Mouse (Mus musculus) stomach, embryonic 15.5 days (tissue): ENCODE measurements around the gene 9130023H24Rik. TPM values are rescaled to one million over a fixed set of nuclear protein-coding genes. Genes with fewer than 3 reads are reported as not detected.

Experiments
- ATAC-seq: fragments of 200-750 bp; cut with Nextera tagmentation; 2 replicates; pipeline ENCODE4 v1.8.0; 2017; ENCODE audit warnings: low read depth, moderate number of reproducible peaks, moderate TSS enrichment; ENCODE audit not compliant: insufficient read depth, low FRiP score
- H3K27ac ChIP-seq: fragments of 300-500 bp; sonication (generic); 2 replicates; pipeline ENCODE4 v1.5.1; 2015; ENCODE audit warnings: mild to moderate bottlenecking, inconsistent platforms
- H3K27me3 ChIP-seq: fragments of 300-500 bp; sonication (generic); replicated peaks from 2 replicates; pipeline ENCODE4 v1.6.1; 2015; ENCODE audit warnings: inconsistent platforms
- H3K36me3 ChIP-seq: fragments of 300-500 bp; sonication (generic); 2 replicates; pipeline ENCODE4 v1.6.1; 2015; ENCODE audit warnings: inconsistent platforms
- H3K4me1 ChIP-seq: fragments of 300-500 bp; sonication (generic); 2 replicates; pipeline ENCODE4 v1.6.1; 2015; ENCODE audit warnings: inconsistent platforms
- H3K4me2 ChIP-seq: fragments of 300-500 bp; sonication (generic); 2 replicates; pipeline ENCODE4 v1.6.1; 2015; ENCODE audit warnings: mild to moderate bottlenecking, inconsistent platforms
- H3K4me3 ChIP-seq: fragments of 300-500 bp; sonication (generic); replicated peaks from 2 replicates; pipeline ENCODE4 v1.5.1; 2015; ENCODE audit warnings: inconsistent platforms
- H3K9ac ChIP-seq: fragments of 300-500 bp; sonication (generic); 2 replicates; pipeline ENCODE4 v1.6.1; 2015; ENCODE audit warnings: inconsistent platforms
- H3K9me3 ChIP-seq: fragments of 300-500 bp; sonication (generic); 2 replicates; pipeline ENCODE4 v1.6.1; 2016; ENCODE audit warnings: inconsistent platforms
- WGBS: fragments of 180-500 bp; shearing (Covaris S2); methylation state at CpG from one replicate; pipeline ENCODE4 v1.1.7; 2015; 5-methylcytosine and 5-hydroxymethylcytosine counted together
- polyA plus RNA-seq: library from polyadenylated mRNA; unstranded; fragments of >200 nt; fragmentation: Nextera tagmentation; extraction: Ambion mirVana; gene quantifications from 2 replicates; pipeline ENCODE4 v1.2.1, GENCODE M21; 2015

The 9130023H24Rik gene
- 6.1 and 7.1 TPM in 2 replicates for polyA plus RNA-seq

DNA sequence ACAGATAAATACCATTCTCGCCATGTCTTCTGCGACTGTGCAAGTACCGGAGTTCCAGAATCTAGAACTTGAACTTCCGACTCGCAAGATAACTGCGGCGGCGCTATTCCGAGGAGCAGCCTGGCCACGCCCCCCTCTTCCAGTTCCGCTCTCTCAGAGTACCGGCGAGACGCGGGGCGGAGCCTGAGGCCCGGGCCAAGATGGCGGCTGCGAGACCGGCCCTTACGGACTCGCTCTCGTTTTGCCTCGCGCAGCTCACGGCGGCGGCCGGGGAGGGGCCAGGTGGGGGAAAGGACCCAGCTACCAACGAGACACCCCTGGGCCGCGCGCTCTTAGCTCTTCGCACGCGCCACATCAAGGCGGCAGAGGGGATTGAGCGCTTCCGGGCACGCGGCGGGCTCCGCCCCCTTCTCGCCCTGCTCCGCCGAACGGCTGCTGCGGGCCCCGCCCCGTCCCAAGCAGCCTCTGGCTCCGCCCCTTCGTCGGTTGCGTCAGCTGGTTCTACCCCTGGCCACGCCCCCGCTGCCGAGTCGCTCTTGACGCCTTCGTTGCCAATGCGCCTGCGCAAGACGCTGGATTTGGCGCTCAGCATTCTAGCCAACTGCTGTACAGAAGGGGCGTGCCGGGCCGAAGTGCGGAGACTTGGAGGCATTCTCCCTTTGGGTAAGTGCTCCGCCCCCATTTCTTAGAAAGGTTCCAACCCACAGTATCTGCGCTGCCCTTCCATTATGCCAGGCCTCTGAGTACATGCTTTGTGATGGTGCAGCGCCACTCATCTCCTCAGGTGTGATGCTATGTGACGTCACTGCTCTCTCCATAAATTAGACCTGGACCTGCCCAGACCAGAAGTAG is at the start of gene 9130023H24Rik:
TSS of gene 9130023H24Rik (minus strand) at position 105 of the 852 bp plus-strand sequence.
- Histone ChIP-seq H3K4me1 (peaks cover 25% of the 10 kb centered on the region), H3K4me3 (peak within 1 kb of the TSS; percentile 68), H3K36me3 (peaks cover 30% of the 10 kb centered on the region), H3K9ac (peak within 1 kb of the TSS; percentile 65), H3K27me3 (no peaks in the 10 kb centered on the region), H3K4me2 (peak within 1 kb of the TSS; percentile 73), H3K27ac (peak within 1 kb of the TSS; percentile 99), H3K9me3 (no peaks in the 10 kb centered on the region)
- WGBS, result under 1% methylated on average over 72 of the region's 72 CpGs
- peak; percentile 88 for ATAC-seq

DNA sequence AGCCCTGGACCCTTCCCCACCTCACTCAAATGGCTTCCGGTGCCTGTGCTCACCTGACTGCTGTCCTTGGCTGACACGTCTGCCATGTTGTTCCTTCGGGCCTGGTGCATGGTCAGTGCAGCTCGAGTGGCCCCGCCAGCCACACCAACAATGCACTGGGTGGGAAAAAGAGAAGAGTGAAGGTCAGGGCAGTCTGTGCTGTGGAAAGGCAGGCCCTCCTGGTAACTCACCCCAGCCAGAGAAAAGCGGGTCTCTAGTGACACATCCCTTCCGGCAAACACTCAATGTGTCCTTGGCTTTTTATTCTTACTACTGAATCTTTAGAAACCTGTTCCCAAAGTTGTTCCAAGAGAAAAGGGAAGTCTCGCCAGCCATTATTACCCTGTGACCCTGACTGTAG is 47.2 kb upstream of the 9130023H24Rik start:
- ATAC-seq, result no peak
- peaks cover 20% of the 10 kb centered on the region for H3K36me3 ChIP-seq

DNA sequence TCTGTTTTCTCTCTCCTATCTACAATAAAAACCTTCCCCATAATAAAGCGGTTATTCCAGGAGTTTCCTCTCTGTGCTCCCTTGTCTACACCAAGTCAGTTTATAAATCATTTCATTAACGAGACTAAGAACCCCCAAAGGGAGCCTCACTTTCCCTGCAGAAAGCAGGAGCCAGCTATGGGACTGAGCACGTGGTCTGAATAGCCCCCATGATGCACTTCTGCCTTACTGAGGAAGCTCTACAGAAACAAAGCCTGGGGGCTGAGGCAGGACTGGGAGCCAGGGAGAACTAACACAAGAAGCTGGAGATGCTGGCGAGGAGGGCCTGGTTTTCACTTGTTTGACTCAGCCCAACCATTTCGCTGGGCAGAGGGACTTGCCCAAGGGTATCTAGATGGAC is 46.2 kb upstream of the 9130023H24Rik start:
- Histone ChIP-seq H3K4me1 (peaks cover 7% of the 10 kb centered on the region; the same call in 1 of the 2 replicates), H3K27ac (no peak overlapping the region), H3K27me3 (no peaks in the 10 kb centered on the region), H3K9me3 (no peaks in the 10 kb centered on the region), H3K36me3 (peaks cover 27% of the 10 kb centered on the region), H3K9ac (no peak overlapping the region), H3K4me2 (no peak overlapping the region), H3K4me3 (no peak overlapping the region)
- WGBS, result 57% methylated on average over 5 of the region's 5 CpGs
- ATAC-seq, result no peak

More for the DNA sequence above, 47.2 kb upstream of the 9130023H24Rik start:
- no peak overlapping the region for H3K9ac ChIP-seq
- H3K4me1 ChIP-seq, result peaks cover 7% of the 10 kb centered on the region; the same call in 1 of the 2 replicates
- H3K4me3 ChIP-seq, result no peak overlapping the region
- no peak overlapping the region for H3K27ac ChIP-seq
- no peak overlapping the region for H3K4me2 ChIP-seq
- WGBS, result 89% methylated on average over 8 of the region's 8 CpGs
- no peaks in the 10 kb centered on the region for H3K27me3 ChIP-seq
- no peaks in the 10 kb centered on the region for H3K9me3 ChIP-seq

DNA sequence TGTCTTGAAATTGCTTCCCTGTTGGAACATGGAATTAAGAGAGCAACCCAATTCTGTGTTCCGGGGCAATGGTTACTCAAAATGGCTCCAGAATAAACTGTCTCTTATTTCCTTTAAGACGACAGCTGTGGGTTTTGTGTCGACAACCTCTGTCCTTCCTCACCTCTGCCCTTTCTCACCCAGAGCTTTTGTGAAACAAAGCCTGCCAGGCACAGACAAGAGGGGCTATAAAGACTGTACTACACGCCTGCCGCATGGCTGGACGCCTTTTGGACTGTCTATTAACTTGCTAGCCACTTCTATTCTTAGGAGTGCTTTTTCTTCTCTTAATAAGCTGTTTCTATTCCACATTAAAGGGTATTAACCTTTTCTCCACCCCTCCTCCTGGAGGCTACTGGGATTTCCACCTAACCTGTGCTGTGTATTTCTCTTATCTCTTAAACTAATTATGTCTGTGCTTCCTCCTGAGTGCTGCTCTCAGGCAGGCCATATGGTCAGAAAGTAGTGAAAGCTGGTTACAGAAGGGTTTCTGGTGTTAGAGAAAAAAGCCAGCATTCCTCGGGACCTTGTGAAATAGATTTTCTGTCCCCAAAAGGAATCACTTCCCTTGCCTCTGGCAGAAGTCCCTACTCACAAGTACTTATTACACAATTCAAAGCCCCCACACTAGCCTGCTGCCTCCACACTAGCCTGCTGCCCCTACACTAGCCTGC is 44.9 kb upstream of the 9130023H24Rik start:
- H3K27ac ChIP-seq, result peak overlapping the region; percentile 35; the same call in 1 of the 2 replicates

DNA sequence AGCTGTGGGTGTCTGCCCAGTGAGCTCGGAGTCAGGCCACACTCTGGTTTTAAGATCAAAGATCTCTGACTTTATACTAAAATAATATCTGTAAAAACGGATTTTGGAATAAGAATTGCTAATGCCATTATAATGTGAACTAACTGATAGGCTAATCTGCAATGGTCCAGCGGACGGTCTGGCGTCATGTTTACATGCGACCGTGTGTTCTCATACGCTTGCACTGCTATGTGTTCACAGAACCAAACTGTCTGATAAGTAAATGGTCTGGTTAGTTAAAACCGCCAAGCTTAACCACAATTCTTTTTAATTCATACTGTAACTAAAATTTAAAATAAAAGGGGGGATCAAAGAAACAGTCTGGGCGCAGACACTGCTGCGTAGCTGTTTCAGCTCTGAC is 43.9 kb upstream of the 9130023H24Rik start:
- no peak overlapping the region for H3K4me2 ChIP-seq
- no peaks in the 10 kb centered on the region for H3K4me1 ChIP-seq
- 85% methylated on average over 11 of the region's 11 CpGs for WGBS
- no peaks in the 10 kb centered on the region for H3K9me3 ChIP-seq
- no peaks in the 10 kb centered on the region for H3K27me3 ChIP-seq
- H3K27ac ChIP-seq, result no peak overlapping the region
- no peak for ATAC-seq
- H3K36me3 ChIP-seq, result peaks cover 15% of the 10 kb centered on the region; the same call in 1 of the 2 replicates
- no peak overlapping the region for H3K9ac ChIP-seq
- H3K4me3 ChIP-seq, result no peak overlapping the region

More for the DNA sequence above, 44.9 kb upstream of the 9130023H24Rik start:
- no peaks in the 10 kb centered on the region for H3K4me1 ChIP-seq
- H3K27me3 ChIP-seq, result no peaks in the 10 kb centered on the region
- H3K4me2 ChIP-seq, result no peak overlapping the region
- H3K9ac ChIP-seq, result no peak overlapping the region
- ATAC-seq, result no peak
- no peak overlapping the region for H3K4me3 ChIP-seq
- peaks cover 23% of the 10 kb centered on the region for H3K36me3 ChIP-seq
- WGBS, result 34% methylated on average over 7 of the region's 7 CpGs
- no peaks in the 10 kb centered on the region for H3K9me3 ChIP-seq

DNA sequence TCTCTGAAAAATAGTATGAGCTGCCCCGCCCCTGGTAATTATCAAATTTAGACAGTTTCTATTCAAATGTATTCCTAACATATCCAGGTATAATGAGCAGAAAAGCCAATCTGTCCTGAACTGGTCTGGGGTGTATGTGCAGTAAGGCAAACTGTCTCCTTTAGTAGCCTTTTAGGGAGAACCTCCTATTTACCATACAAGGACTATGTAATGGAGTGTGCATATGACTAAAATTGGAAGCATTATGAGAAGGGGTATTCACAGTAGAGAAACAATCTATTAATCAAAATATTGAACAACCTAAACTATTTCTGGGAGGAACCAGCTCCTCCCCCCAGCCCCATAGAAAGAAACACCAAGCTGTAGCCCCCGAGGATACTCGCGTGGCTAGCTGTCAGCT is 41.9 kb upstream of the 9130023H24Rik start:
- ATAC-seq, result no peak
- Histone ChIP-seq H3K9me3 (no peaks in the 10 kb centered on the region), H3K36me3 (peaks cover 34% of the 10 kb centered on the region)

DNA sequence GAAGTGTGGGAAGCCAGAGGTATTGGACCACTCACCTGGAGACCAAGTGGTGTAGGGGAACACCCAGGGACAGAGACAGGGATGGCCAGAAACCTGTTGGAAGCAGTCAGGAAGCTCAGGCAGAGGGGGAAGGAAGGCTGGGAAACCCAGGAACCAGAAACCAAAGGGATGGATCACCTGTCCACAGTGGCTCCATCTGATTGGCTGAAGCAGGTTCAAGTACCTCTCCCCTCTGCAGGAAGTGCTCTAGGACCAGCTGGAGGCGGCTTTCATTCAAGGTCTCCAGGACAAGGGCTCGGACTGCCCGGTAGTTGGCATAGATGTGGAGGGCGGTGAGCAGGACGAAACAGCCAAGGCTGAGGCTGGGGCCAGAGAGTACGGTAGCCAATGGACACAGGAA is 38.2 kb upstream of the 9130023H24Rik start:
- Histone ChIP-seq H3K9me3 (no peaks in the 10 kb centered on the region), H3K4me2 (no peak overlapping the region), H3K36me3 (peaks cover 42% of the 10 kb centered on the region), H3K9ac (no peak overlapping the region), H3K27ac (no peak overlapping the region), H3K4me3 (no peak overlapping the region), H3K27me3 (no peaks in the 10 kb centered on the region), H3K4me1 (no peaks in the 10 kb centered on the region)
- 97% methylated on average over 6 of the region's 6 CpGs for WGBS
- no peak for ATAC-seq

More for the DNA sequence above, 41.9 kb upstream of the 9130023H24Rik start:
- Histone ChIP-seq H3K4me1 (no peaks in the 10 kb centered on the region), H3K9ac (no peak overlapping the region), H3K27me3 (no peaks in the 10 kb centered on the region), H3K4me3 (no peak overlapping the region), H3K27ac (peak overlapping the region; percentile 40; the same call in 1 of the 2 replicates), H3K4me2 (no peak overlapping the region)
- 86% methylated on average over 4 of the region's 4 CpGs for WGBS

DNA sequence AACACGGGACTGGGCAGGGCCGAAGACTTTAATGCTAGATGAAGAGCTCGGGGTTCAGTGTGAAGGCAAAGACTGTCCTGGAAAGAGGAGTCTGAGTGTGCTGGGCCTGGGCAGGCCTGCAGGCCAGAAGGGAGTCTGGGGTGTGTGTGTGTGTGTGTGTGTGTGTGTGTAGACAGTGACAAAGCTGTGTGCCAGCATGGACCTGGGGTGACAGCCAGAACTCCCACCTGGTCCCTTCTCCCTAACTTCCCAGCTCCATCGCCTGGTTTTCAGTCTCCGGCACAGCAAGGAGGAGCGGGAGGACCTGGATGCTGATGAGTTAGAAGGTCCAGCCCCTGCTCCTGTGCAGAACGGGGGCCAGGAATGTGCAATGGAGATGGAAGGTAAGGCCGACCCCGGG is 33.7 kb upstream of the 9130023H24Rik start:
- Histone ChIP-seq H3K27me3 (no peaks in the 10 kb centered on the region), H3K4me1 (peaks cover 9% of the 10 kb centered on the region; the same call in 1 of the 2 replicates), H3K27ac (no peak overlapping the region), H3K36me3 (peaks cover 29% of the 10 kb centered on the region), H3K9me3 (no peaks in the 10 kb centered on the region), H3K4me2 (no peak overlapping the region), H3K9ac (no peak overlapping the region), H3K4me3 (no peak overlapping the region)
- WGBS, result 93% methylated on average over 9 of the region's 9 CpGs
- no peak for ATAC-seq

DNA sequence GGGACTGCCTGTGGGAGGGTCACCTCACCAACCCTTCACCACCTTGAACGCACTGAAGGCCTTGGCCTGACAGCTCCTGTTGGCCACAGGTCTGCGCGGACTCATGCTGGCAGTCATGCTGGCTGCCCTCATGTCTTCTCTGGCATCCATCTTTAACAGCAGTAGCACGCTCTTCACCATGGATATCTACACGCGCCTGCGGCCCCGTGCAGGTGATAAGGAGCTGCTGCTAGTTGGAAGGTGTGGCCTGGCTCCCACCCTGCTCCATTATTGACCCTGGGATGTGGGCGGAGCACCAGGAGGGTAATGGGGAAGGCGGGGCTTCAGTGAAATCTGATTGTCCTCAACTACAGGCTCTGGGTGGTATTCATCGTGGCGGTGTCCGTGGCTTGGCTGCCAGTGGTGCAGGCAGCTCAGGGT is 32.6 kb upstream of the 9130023H24Rik start:
- peaks cover 18% of the 10 kb centered on the region for H3K36me3 ChIP-seq
- ATAC-seq, result peak; percentile 93
- no peak overlapping the region for H3K9ac ChIP-seq
- WGBS, result 41% methylated on average over 13 of the region's 13 CpGs
- H3K27ac ChIP-seq, result no peak overlapping the region
- peaks cover 9% of the 10 kb centered on the region; the same call in 1 of the 2 replicates for H3K4me1 ChIP-seq
- no peaks in the 10 kb centered on the region for H3K27me3 ChIP-seq
- H3K9me3 ChIP-seq, result no peaks in the 10 kb centered on the region
- no peak overlapping the region for H3K4me3 ChIP-seq
- no peak overlapping the region for H3K4me2 ChIP-seq

DNA sequence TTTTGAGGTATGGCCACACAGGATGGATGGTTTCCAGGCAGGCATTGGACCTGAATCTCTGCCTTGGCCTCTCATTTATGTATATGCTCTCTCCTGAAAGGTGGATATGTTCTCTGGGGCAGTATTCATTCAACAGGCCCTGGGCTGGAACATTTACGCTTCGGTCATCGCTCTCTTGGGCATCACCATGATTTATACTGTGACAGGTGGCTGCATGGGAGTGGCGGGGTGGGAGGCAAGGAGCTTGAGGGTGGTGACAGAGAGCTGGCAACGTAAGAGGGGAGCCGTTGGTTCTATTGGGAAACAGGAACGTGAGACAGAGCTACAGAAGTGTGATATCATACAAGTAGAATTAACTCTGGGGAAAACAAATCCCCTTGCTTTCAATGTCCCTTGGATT is 30.0 kb upstream of the 9130023H24Rik start:
- no peak overlapping the region for H3K27ac ChIP-seq
- no peaks in the 10 kb centered on the region for H3K27me3 ChIP-seq
- no peaks in the 10 kb centered on the region for H3K9me3 ChIP-seq
- no peaks in the 10 kb centered on the region; the same call in 1 of the 2 replicates for H3K36me3 ChIP-seq
- H3K9ac ChIP-seq, result no peak overlapping the region
- no peak overlapping the region for H3K4me3 ChIP-seq
- H3K4me1 ChIP-seq, result peaks cover 9% of the 10 kb centered on the region; the same call in 1 of the 2 replicates
- no peak overlapping the region for H3K4me2 ChIP-seq
- ATAC-seq, result no peak
- WGBS, result 83% methylated on average over 7 of the region's 7 CpGs

DNA sequence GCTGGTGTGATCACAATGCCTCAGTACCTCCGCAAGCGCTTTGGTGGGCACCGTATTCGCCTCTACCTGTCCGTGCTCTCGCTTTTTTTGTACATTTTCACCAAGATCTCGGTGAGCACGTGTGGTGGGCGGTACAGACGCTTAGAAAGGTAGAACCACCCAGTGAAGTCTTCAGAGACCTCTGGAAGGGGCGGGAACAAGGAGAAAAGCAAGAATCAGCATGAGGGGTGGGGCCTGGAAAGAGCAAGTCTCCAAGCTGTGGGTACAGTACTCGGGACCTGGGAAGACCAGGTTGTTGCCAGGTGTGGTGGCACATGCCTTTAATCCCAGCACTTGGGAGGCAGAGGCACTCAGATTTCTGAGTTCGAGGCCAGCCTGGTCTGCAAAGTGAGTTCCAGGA is 29.6 kb upstream of the 9130023H24Rik start:
- H3K4me3 ChIP-seq, result no peak overlapping the region
- 57% methylated on average over 13 of the region's 13 CpGs for WGBS

DNA sequence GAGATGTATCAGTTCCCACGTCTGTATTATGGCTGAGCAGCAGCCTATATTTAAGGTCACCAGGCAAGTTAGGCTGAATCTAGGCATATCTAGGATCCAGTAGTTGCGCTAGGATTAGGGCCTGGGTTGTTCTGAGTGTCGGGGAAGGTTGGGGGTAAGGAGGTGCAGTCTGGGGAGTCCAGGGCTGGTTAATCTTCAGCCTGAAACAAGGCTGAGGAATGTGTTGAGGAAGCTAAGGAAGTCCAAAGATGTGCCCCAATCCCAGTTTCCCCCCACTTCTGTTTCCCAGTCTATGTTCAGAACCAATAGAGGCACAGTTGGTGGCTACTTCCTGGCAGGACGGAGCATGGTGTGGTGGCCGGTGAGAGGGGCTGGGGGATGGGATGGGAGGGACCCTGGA is 28.2 kb upstream of the 9130023H24Rik start:
- Histone ChIP-seq H3K4me1 (peaks cover 9% of the 10 kb centered on the region; the same call in 1 of the 2 replicates), H3K27me3 (no peaks in the 10 kb centered on the region), H3K27ac (no peak overlapping the region), H3K9me3 (no peaks in the 10 kb centered on the region), H3K36me3 (no peaks in the 10 kb centered on the region), H3K4me3 (no peak overlapping the region), H3K9ac (no peak overlapping the region), H3K4me2 (no peak overlapping the region)
- no peak for ATAC-seq
- 71% methylated on average over 5 of the region's 5 CpGs for WGBS

More for the DNA sequence above, 29.6 kb upstream of the 9130023H24Rik start:
- H3K27ac ChIP-seq, result no peak overlapping the region
- H3K4me2 ChIP-seq, result no peak overlapping the region
- no peaks in the 10 kb centered on the region for H3K9me3 ChIP-seq
- H3K4me1 ChIP-seq, result peaks cover 9% of the 10 kb centered on the region; the same call in 1 of the 2 replicates
- H3K36me3 ChIP-seq, result no peaks in the 10 kb centered on the region
- no peak for ATAC-seq
- no peaks in the 10 kb centered on the region for H3K27me3 ChIP-seq
- no peak overlapping the region for H3K9ac ChIP-seq
